Mouse (Mus musculus) C2C12 (cell line): Measurements from ENCODE around the gene Supt20.

Experiments
- CTCF ChIP-seq: IDR thresholded peaks from one replicate; pipeline ENCODE4 v1.5.1; 2011; ENCODE audit not compliant: control insufficient read depth, insufficient read depth, insufficient read length
- FOSL1 ChIP-seq: IDR thresholded peaks from one replicate; pipeline ENCODE4 v1.8.0; 2011; ENCODE audit warnings: mild to moderate bottlenecking, low read length; ENCODE audit not compliant: poor library complexity, insufficient read depth, severe bottlenecking
- MAX ChIP-seq: IDR thresholded peaks from one replicate; pipeline ENCODE4 v1.6.1; 2011; ENCODE audit warnings: mild to moderate bottlenecking, control low read depth

DNA sequence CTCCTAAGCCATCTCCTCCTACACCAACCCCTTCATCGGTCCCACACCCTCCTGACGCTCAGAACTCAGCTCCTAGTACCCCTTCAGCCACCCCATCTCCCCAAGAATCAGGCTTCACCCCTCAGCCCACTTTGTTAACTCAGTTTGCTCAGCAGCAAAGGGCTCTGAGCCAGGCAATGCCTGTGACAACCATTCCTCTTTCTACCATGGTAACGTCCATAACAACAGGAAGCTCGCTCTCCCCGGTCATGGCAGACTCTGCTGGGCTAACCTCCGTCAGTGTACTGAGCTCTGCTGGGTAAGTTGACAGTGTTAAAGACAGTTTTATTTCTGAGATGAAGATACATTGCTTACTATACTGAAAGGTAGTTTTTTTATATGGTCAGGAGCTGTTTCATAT is 24.7 kb downstream of the Supt20 start:
- no peak for TF ChIP-seq MAX
- TF ChIP-seq CTCF: no peak
- no peak for TF ChIP-seq FOSL1
